Mouse (Mus musculus) myocyte (in vitro differentiated cells): ENCODE measurements around the gene Adamtsl2. TPM values are rescaled to one million over a fixed set of nuclear protein-coding genes. Genes with fewer than 3 reads are reported as not detected.

Source experiments
- H3K27me3 ChIP-seq: one replicate; pipeline ENCODE4 v1.6.1; 2011; ENCODE audit not compliant: control insufficient read depth, insufficient read depth, insufficient read length
- H3K36me3 ChIP-seq: one replicate; pipeline ENCODE4 v1.6.1; 2011; ENCODE audit not compliant: control insufficient read depth, insufficient read depth
- H3K4me2 ChIP-seq: one replicate; pipeline ENCODE4 v1.6.1; 2011; ENCODE audit warnings: low read depth, control low read depth
- H3K4me3 ChIP-seq: one replicate; pipeline ENCODE4 v1.5.1; 2011; ENCODE audit warnings: mild to moderate bottlenecking, control low read depth, moderate library complexity
- H3K79me2 ChIP-seq: one replicate; pipeline ENCODE4 v1.6.1; 2011; ENCODE audit not compliant: control insufficient read depth, insufficient read depth
- H3ac ChIP-seq: one replicate; pipeline ENCODE4 v1.6.1; 2011; ENCODE audit not compliant: control insufficient read depth, insufficient read length
- CEBPB ChIP-seq: IDR thresholded peaks from 2 replicates; pipeline ENCODE4 v1.6.1; 2011; ENCODE audit warnings: mild to moderate bottlenecking, moderate library complexity; ENCODE audit not compliant: poor library complexity, insufficient read depth, severe bottlenecking
- E2F4 ChIP-seq: IDR thresholded peaks from one replicate; pipeline ENCODE4 v1.6.1; 2011; ENCODE audit warnings: mild to moderate bottlenecking, control low read depth, moderate library complexity; ENCODE audit not compliant: insufficient read depth
- MAX ChIP-seq: IDR thresholded peaks from one replicate; pipeline ENCODE4 v1.6.1; 2011; ENCODE audit warnings: low read depth, mild to moderate bottlenecking, control low read depth
- MYOD1 ChIP-seq, 3 experiments: IDR thresholded peaks; one replicate each; pipeline ENCODE4 v1.6.1; 2011; ENCODE audit warnings: control low read depth in 2 of 3, low read depth in 2 of 3, mild to moderate bottlenecking in 2 of 3, moderate library complexity in 1 of 3; ENCODE audit not compliant: insufficient read length in 2 of 3, control insufficient read depth in 1 of 3
- MYOG ChIP-seq, 3 experiments: IDR thresholded peaks; one replicate each; pipeline ENCODE4 v1.6.1; 2011; ENCODE audit warnings: control low read depth in 2 of 3, low read depth in 2 of 3, mild to moderate bottlenecking in 2 of 3; ENCODE audit not compliant: insufficient read length in 2 of 3, control insufficient read depth in 1 of 3, insufficient read depth in 1 of 3
- POLR2A ChIP-seq: IDR thresholded peaks from one replicate; pipeline ENCODE4 v1.6.1; 2011; ENCODE audit warnings: low read depth, mild to moderate bottlenecking, control low read depth, moderate library complexity; ENCODE audit not compliant: insufficient read length
- POLR2AphosphoS2 ChIP-seq: IDR thresholded peaks from one replicate; pipeline ENCODE4 v1.6.1; 2011; ENCODE audit warnings: low read depth, control low read depth; ENCODE audit not compliant: insufficient read length
- REST ChIP-seq: IDR thresholded peaks from one replicate; pipeline ENCODE4 v1.6.1; 2011; ENCODE audit warnings: mild to moderate bottlenecking, control low read depth, moderate library complexity; ENCODE audit not compliant: insufficient read depth, insufficient read length
- SRF ChIP-seq: IDR thresholded peaks from one replicate; pipeline ENCODE4 v1.6.1; 2011; ENCODE audit warnings: low read depth; ENCODE audit not compliant: control insufficient read depth, insufficient read length
- TCF12 ChIP-seq: IDR thresholded peaks from one replicate; pipeline ENCODE4 v1.6.1; 2011; ENCODE audit warnings: mild to moderate bottlenecking, control low read depth; ENCODE audit not compliant: poor library complexity, insufficient read depth, severe bottlenecking
- TCF3 ChIP-seq: IDR thresholded peaks from one replicate; pipeline ENCODE4 v1.6.1; 2011; ENCODE audit warnings: low read depth, control low read depth; ENCODE audit not compliant: insufficient read length
- USF1 ChIP-seq: IDR thresholded peaks from one replicate; pipeline ENCODE4 v1.6.1; 2011; ENCODE audit warnings: low read depth, mild to moderate bottlenecking, control low read depth, moderate library complexity
- polyA plus RNA-seq: library from polyadenylated mRNA; unstranded; fragments of >200 nt; fragmentation: generic; extraction: Trizol; gene quantifications from one replicate; pipeline ENCODE4 v1.2.1, GENCODE M21; 2012; ENCODE audit warnings: missing spikeins

Gene Adamtsl2
- polyA plus RNA-seq, 1 experiment: 17.6 TPM

GRCm38 (mm10) chr2:27118452-27118851 lies 39.3 kb downstream of the Adamtsl2 start:
- Histone ChIP-seq H3ac (no peak overlapping the region), H3K79me2 (no peaks in the 10 kb centered on the region), H3K36me3 (no peaks in the 10 kb centered on the region), H3K4me3 (no peak overlapping the region), H3K27me3 (peaks cover 73% of the 10 kb centered on the region), H3K4me2 (no peak overlapping the region)
- TF ChIP-seq POLR2AphosphoS2: no peak

- no peak overlapping the region for H3K4me3 ChIP-seq
- H3K36me3 ChIP-seq: no peaks in the 10 kb centered on the region
- peaks cover 65% of the 10 kb centered on the region for H3K27me3 ChIP-seq
- no peak for TF ChIP-seq POLR2A
- TF ChIP-seq TCF12: no peak
- no peak for TF ChIP-seq MYOD1 (IDR thresholded peaks at IDR 0.05; ENCODE audit: control insufficient read depth in 1 of 3, insufficient read length in 2 of 3, low read depth in 2 of 3)
- TF ChIP-seq TCF3: no peak
- TF ChIP-seq E2F4: no peak
- TF ChIP-seq MAX: no peak
- no peak for TF ChIP-seq SRF
- TF ChIP-seq POLR2AphosphoS2: no peak
- no peak for TF ChIP-seq CEBPB
- no peak for TF ChIP-seq MYOG (IDR thresholded peaks at IDR 0.05; ENCODE audit: control insufficient read depth in 1 of 3, insufficient read depth in 1 of 3, insufficient read length in 2 of 3, low read depth in 2 of 3)
- no peaks in the 10 kb centered on the region for H3K79me2 ChIP-seq
- H3K4me2 ChIP-seq: no peak overlapping the region
- H3ac ChIP-seq: no peak overlapping the region
Observed at GRCm38 (mm10) chr2:27119766-27120165, 40.6 kb downstream of the Adamtsl2 start.

GRCm38 (mm10) chr2:27120241-27120641 lies 41.1 kb downstream of the Adamtsl2 start:
- peaks cover 61% of the 10 kb centered on the region for H3K27me3 ChIP-seq

GRCm38 (mm10) chr2:27121626-27122355 lies 42.6 kb downstream of the Adamtsl2 start:
- no peak overlapping the region for H3K4me2 ChIP-seq
- peaks cover 47% of the 10 kb centered on the region for H3K27me3 ChIP-seq

More at GRCm38 (mm10) chr2:27120241-27120641, 41.1 kb downstream of the Adamtsl2 start:
- Histone ChIP-seq H3K36me3 (no peaks in the 10 kb centered on the region), H3K4me2 (no peak overlapping the region), H3K79me2 (no peaks in the 10 kb centered on the region), H3K4me3 (no peak overlapping the region), H3ac (no peak overlapping the region)
- TF ChIP-seq MYOG (IDR thresholded peaks at IDR 0.05; ENCODE audit: control insufficient read depth in 1 of 3, insufficient read depth in 1 of 3, insufficient read length in 2 of 3, low read depth in 2 of 3): no peak
- no peak for TF ChIP-seq REST
- TF ChIP-seq TCF3: no peak
- no peak for TF ChIP-seq USF1
- TF ChIP-seq POLR2AphosphoS2: no peak
- TF ChIP-seq CEBPB: no peak
- TF ChIP-seq POLR2A: no peak

GRCm38 (mm10) chr2:27122578-27122977 lies 43.4 kb downstream of the Adamtsl2 start:
- Histone ChIP-seq H3ac (no peak overlapping the region), H3K79me2 (no peaks in the 10 kb centered on the region), H3K27me3 (peaks cover 51% of the 10 kb centered on the region), H3K4me2 (no peak overlapping the region), H3K4me3 (no peak overlapping the region), H3K36me3 (no peaks in the 10 kb centered on the region)
- TF ChIP-seq MYOG (IDR thresholded peaks at IDR 0.05; ENCODE audit: control insufficient read depth in 1 of 3, insufficient read depth in 1 of 3, insufficient read length in 2 of 3, low read depth in 2 of 3) (no peak), TCF3 (no peak), TCF12 (no peak), POLR2A (no peak), USF1 (no peak), POLR2AphosphoS2 (no peak), E2F4 (no peak), MAX (no peak), REST (no peak), SRF (no peak), MYOD1 (IDR thresholded peaks at IDR 0.05; ENCODE audit: control insufficient read depth in 1 of 3, insufficient read length in 2 of 3, low read depth in 2 of 3) (no peak), CEBPB (no peak)

More at GRCm38 (mm10) chr2:27121626-27122355, 42.6 kb downstream of the Adamtsl2 start:
- no peak for TF ChIP-seq REST
- no peak for TF ChIP-seq E2F4
- TF ChIP-seq POLR2A: no peak
- no peak for TF ChIP-seq TCF12
- no peak for TF ChIP-seq TCF3
- no peak for TF ChIP-seq USF1
- TF ChIP-seq MYOG (IDR thresholded peaks at IDR 0.05; ENCODE audit: control insufficient read depth in 1 of 3, insufficient read depth in 1 of 3, insufficient read length in 2 of 3, low read depth in 2 of 3): no peak
- TF ChIP-seq MAX: no peak
- no peak for TF ChIP-seq POLR2AphosphoS2
- TF ChIP-seq CEBPB: no peak
- no peak for TF ChIP-seq MYOD1 (IDR thresholded peaks at IDR 0.05; ENCODE audit: control insufficient read depth in 1 of 3, insufficient read length in 2 of 3, low read depth in 2 of 3)
- no peak for TF ChIP-seq SRF
- Histone ChIP-seq H3K4me3 (no peak overlapping the region), H3K36me3 (no peaks in the 10 kb centered on the region), H3ac (no peak overlapping the region), H3K79me2 (no peaks in the 10 kb centered on the region)
